Mouse (Mus musculus) bone marrow macrophage, adult 2 months (primary cell): ENCODE results near the gene Tmx2.

Experiments used
- CTCF ChIP-seq: IDR thresholded peaks from 2 replicates; pipeline ENCODE4 v1.5.1; 2012; ENCODE audit warnings: low read depth, mild to moderate bottlenecking, low read length, moderate library complexity
- POLR2A ChIP-seq: IDR thresholded peaks from 2 replicates; pipeline ENCODE4 v1.6.1; 2012; ENCODE audit warnings: mild to moderate bottlenecking, low read depth, low read length, borderline replicate concordance

DNA sequence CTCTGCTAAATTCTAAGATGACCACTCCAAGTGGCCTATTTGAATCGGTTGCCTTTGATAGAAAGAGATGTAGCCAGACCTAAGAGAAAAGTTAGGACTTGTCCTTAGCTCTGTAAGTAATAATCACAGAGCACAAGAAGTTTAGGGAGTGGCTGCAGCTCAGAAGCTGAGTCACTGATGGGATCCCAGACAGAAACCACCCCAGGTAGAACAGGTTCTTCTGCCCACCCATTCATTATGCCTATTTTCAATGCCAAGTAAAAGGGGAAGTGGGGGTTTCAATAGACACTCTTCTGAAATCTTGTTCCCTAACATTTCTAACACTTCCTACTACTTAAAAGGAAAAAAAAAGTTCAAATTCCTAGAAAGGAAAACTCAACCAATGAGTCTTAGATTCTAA lies 26.4 kb upstream of the Tmx2 start:
- TF ChIP-seq CTCF (no peak), POLR2A (no peak)
